Mouse (Mus musculus) gastrocnemius, adult 2 months (tissue): ENCODE data around the gene Hist1h1c. TPM values are rescaled to one million over a fixed set of nuclear protein-coding genes. Genes with fewer than 3 reads are reported as not detected.

ENCODE experiments used
- DNase-seq: peaks from one replicate; pipeline ENCODE4 v3.0.0; 2022
- H3K27ac ChIP-seq: fragments of 200-600 bp; 2 replicates; pipeline ENCODE4 v1.8.1; 2022; ENCODE audit warnings: mild to moderate bottlenecking
- H3K4me3 ChIP-seq: fragments of 200-600 bp; 2 replicates; pipeline ENCODE4 v1.8.1; 2022; ENCODE audit warnings: mild to moderate bottlenecking, moderate library complexity
- CTCF ChIP-seq: fragments of 200-600 bp; IDR thresholded peaks from 2 replicates; pipeline ENCODE4 v1.8.1; 2022; ENCODE audit warnings: antibody characterized with exemption, mild to moderate bottlenecking, moderate library complexity
- intact Hi-C: fragments of 180-260 bp; cut with DNase I; formaldehyde crosslinking; loops from one replicate; pipeline ENCODE4 v1.15.1; 2025
- total RNA-seq, 2 experiments: library from RNA; stranded (reverse); gene quantifications; 2 replicates each; pipeline ENCODE4 v1.2.3; 2021

The Hist1h1c gene
- total RNA-seq, 2 experiments from 2014 or later, result 135 to 164 TPM

GRCm38 (mm10) chr13:23724239-23724638, 14.4 kb upstream of the Hist1h1c start:
- H3K4me3 ChIP-seq, result no peak overlapping the region
- intact Hi-C loops, result no loop called here
- no peak for TF ChIP-seq CTCF
- DNase-seq, result no peak
- H3K27ac ChIP-seq, result no peak overlapping the region

- TF ChIP-seq CTCF, result no peak
- no peak for DNase-seq
- Histone ChIP-seq H3K4me3 (no peak overlapping the region), H3K27ac (no peak overlapping the region)
- intact Hi-C loops, result no loop called here
Observed at GRCm38 (mm10) chr13:23725213-23725612, 13.4 kb upstream of the Hist1h1c start.

GRCm38 (mm10) chr13:23728472-23729191, 10.0 kb upstream of the Hist1h1c start:
- H3K27ac ChIP-seq, result no peak overlapping the region
- intact Hi-C loops, result no loop called here

GRCm38 (mm10) chr13:23729192-23729525, 9.4 kb upstream of the Hist1h1c start:
- no peak overlapping the region for H3K27ac ChIP-seq
- peak; percentile 28 for DNase-seq
- intact Hi-C loops, result no loop called here

More at GRCm38 (mm10) chr13:23728472-23729191, 10.0 kb upstream of the Hist1h1c start:
- TF ChIP-seq CTCF, result no peak
- H3K4me3 ChIP-seq, result no peak overlapping the region
- no peak for DNase-seq

GRCm38 (mm10) chr13:23729706-23730105, 8.9 kb upstream of the Hist1h1c start:
- Histone ChIP-seq H3K27ac (0 out of 2 replicates have a peak overlapping the region, but pooled peaks have one; percentile 8), H3K4me3 (no peak overlapping the region)
- no peak for TF ChIP-seq CTCF
- DNase-seq, result no peak
- intact Hi-C loops, result loop anchor here (10.0 kb wide), 2 partner anchors 45 to 165 kb away; partner anchors contain the start of genes Hist1h2ac, Hist1h2bc and Hist1h3e

More at GRCm38 (mm10) chr13:23729192-23729525, 9.4 kb upstream of the Hist1h1c start:
- H3K4me3 ChIP-seq, result no peak overlapping the region
- no peak for TF ChIP-seq CTCF

- H3K4me3 ChIP-seq, result no peak overlapping the region
- intact Hi-C loops, result loop anchor here (10.0 kb wide), 2 partner anchors 46 to 166 kb away; partner anchors contain the start of genes Hist1h2ac, Hist1h2bc and Hist1h3e
- peak overlapping the region; percentile 29; the same call in 1 of the 2 replicates for H3K27ac ChIP-seq
- TF ChIP-seq CTCF, result no peak
- peak; percentile 34 for DNase-seq
Observed at GRCm38 (mm10) chr13:23730479-23730878, 8.1 kb upstream of the Hist1h1c start.

DNA sequence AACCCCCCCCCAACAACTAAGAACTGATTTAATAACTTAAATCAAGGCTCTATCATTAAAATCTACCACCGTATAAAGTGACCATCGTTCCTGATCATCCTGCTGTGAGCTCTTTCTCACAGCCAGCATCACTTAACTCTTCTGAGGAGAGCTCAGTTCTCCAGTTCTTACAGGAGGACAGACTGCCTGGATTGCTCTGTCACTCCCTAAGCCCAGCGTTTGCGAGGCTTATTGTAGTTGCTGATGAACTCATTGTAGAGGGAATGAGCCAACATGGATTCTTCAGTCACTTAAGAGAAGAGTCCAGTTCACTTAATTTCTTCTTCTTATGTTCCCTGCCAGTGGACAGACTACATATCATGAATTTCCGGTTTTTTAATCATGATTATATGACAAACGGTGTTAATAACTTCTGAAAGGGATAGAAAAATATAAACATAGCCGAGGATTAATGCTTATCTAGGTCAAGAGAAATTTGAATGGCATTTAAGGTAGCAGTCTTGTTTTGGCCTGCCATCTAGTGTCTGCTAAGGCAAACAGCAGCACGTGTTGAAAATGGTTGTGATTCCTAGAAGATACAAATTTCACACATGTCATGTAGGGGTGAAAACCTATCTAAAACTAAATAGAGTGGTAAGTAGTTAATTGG, 6.3 kb upstream of the Hist1h1c start:
- Histone ChIP-seq H3K27ac (0 out of 2 replicates have a peak overlapping the region, but pooled peaks have one; percentile 4), H3K4me3 (no peak overlapping the region)
- no peak for DNase-seq
- peak; percentile 91 for TF ChIP-seq CTCF
- intact Hi-C loops, result loop anchor here (1.0 to 10.0 kb wide), 3 partner anchors 31 to 167 kb away; partner anchors contain the start of genes Hist1h2ac, Hist1h2bc and Hist1h3e

DNA sequence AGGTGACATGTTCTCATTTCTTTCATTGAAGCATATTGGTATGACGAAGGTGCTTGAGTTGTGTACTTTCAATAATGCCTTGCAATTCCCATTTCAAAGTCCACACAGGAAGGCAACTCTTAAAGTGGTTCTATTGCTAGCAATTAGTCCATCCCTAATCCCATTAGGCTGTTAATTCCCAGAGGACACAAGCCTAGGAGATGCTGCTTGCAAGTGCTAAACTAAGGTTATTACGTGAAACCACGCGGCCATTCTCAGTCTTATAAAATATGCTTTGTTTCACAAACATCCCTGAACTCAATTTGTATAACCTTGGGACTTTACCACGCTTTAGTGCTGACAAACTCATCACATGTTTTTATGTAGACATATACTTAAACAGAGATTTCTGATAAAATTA, 1.5 kb upstream of the Hist1h1c start:
- Histone ChIP-seq H3K27ac (no peak overlapping the region), H3K4me3 (no peak overlapping the region)
- TF ChIP-seq CTCF, result no peak
- DNase-seq, result no peak
- intact Hi-C loops, result loop anchor here (5.0 to 10.0 kb wide), 3 partner anchors 52 to 305 kb away; partner anchors contain the start of genes Hist1h2ac, Hist1h2bc and Hist1h3e

- intact Hi-C loops, result loop anchor here (2.0 to 10.0 kb wide), 4 partner anchors 53 to 306 kb away; partner anchors contain the start of genes Hist1h1e, Hist1h2ac, Hist1h2bc and Hist1h3e
- H3K4me3 ChIP-seq, result peak overlapping the region; percentile 96
- no peak for TF ChIP-seq CTCF
- H3K27ac ChIP-seq, result peak overlapping the region; percentile 96
- no peak for DNase-seq
Observed at GRCm38 (mm10) chr13:23738041-23738440, 567 bp upstream of the Hist1h1c start.

DNA sequence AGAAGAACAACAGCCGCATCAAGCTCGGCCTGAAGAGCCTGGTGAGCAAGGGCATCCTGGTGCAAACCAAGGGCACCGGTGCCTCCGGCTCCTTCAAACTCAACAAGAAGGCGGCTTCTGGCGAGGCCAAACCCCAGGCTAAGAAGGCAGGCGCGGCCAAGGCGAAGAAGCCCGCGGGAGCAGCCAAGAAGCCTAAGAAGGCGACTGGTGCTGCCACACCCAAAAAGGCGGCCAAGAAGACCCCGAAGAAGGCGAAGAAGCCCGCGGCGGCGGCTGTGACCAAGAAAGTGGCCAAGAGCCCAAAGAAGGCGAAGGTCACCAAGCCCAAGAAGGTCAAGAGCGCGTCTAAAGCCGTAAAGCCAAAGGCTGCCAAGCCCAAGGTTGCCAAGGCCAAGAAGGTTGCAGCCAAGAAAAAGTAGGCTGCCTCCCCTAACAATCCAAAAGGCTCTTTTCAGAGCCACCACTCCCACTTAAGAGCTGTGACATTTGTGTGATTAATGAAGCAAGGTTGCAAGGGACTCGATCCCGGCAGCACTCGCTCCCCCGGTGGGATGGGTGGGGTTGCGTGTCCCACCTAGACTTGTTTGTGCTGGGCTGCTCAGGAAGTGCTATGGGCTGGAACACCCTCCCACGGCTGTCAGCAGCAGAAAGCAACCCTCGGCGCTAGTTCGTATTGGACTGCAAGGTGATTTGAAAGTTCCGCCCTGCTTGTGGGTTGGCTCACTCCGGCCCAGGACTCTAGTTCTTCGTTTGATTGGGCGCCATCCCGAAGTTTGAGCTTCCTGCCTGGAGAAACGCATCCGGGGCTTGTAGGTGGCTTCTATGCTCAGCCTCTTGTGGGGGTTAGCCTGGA, 687 bp downstream of the Hist1h1c start:
- intact Hi-C loops, result loop anchor here (2.0 to 10.0 kb wide), 4 partner anchors 54 to 307 kb away; partner anchors contain the start of genes Hist1h1e, Hist1h2ac, Hist1h2bc and Hist1h3e
- no peak for TF ChIP-seq CTCF
- peak overlapping the region; percentile 96 for H3K27ac ChIP-seq
- H3K4me3 ChIP-seq, result peak overlapping the region; percentile 96
- peak; percentile 95 for DNase-seq

GRCm38 (mm10) chr13:23739922-23740252, 1.3 kb downstream of the Hist1h1c start:
- Histone ChIP-seq H3K4me3 (peak overlapping the region; percentile 96), H3K27ac (peak overlapping the region; percentile 96)
- no peak for TF ChIP-seq CTCF
- DNase-seq, result no peak
- intact Hi-C loops, result loop anchor here (2.0 to 10.0 kb wide), 4 partner anchors 55 to 308 kb away; partner anchors contain the start of genes Hist1h1e, Hist1h2ac, Hist1h2bc and Hist1h3e

GRCm38 (mm10) chr13:23740256-23740840, 1.7 kb downstream of the Hist1h1c start:
- H3K4me3 ChIP-seq, result peak overlapping the region; percentile 96
- intact Hi-C loops, result no loop called here
- H3K27ac ChIP-seq, result peak overlapping the region; percentile 96
- no peak for DNase-seq
- TF ChIP-seq CTCF, result no peak
